Mouse (Mus musculus) thymus, postnatal 14 days (tissue): ENCODE data around the gene Tardbp.

ENCODE experiments used
- DNase-seq: peaks from one replicate; pipeline ENCODE4 v3.0.0; 2021

The Tardbp gene

DNA sequence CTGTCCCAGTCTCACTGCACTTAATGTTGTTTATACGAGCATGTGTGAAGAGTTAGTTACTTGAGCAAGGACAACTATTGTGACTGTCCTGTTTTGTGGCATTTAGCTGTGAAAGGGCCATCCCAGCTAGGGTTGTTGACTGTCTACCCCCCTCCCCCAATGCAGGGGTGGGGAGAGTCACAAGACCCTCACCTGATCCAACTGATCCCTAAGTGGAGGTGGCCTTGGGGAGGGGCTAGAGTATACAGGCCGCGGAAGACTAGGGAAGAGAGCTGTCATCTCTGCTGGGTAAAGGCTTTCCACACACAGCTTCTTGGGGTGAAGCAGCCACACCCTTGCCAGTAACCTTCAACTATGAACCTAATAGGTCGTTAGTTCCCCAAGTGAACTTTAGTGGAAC, 26.5 kb downstream of the Tardbp start:
- no peak for DNase-seq

DNA sequence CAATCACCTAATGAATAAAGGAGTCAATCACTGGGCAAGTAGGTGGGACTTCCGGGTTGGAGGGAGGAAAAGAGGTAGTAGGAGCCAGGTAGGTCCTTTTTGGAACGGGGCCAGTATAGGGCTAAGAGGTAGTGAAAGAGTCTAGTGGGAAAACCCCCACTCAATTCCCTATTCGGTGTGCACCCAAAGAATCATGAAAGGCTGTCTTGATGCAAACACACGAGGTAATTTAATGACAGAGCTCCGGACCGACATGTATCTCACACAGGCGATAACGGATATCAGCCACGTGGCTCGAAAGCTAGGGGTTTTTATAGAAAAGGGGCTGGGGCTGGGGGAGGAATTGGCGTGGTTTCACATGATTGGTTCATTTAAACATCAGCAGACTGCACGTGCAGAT, 28.0 kb downstream of the Tardbp start:
- no peak for DNase-seq

DNA sequence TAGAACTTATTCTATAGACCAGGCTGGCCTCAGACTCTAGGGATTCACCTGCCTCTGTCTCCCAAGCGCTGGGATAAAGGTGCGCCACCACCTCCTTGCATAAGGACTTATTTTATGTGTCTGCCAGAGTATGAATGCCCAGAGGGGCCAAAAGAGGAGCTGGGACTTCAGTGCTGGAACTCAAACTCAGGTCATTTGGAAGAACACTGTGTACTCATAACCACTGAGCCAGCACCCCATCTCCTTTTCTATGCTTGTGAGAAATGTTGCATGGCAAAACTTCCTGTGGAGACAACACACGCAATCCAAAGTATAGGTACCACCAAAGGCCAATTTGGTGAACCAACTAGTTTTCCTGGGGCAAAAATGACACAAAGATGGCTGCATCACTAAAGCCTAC, 30.1 kb downstream of the Tardbp start:
- no peak for DNase-seq

DNA sequence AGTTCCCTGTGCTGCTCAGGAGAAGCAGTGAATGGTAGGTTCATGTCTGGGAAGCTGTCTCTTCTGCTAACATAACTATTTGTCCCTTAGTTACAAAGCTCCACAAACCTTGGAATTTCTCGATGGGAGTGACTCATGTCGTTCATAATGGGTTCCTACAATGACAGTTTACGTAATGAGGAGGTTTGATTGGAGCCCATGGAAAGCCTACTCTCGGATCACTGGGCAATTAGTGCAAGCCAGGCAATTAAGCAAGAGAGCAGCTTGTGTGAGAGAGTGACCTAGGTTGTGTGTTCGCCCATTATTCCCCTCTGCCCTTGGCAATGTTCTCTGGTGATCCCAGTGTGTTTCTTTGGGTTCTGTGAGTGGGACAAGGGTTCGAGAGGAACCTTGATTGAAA, 30.9 kb downstream of the Tardbp start:
- DNase-seq, result no peak

DNA sequence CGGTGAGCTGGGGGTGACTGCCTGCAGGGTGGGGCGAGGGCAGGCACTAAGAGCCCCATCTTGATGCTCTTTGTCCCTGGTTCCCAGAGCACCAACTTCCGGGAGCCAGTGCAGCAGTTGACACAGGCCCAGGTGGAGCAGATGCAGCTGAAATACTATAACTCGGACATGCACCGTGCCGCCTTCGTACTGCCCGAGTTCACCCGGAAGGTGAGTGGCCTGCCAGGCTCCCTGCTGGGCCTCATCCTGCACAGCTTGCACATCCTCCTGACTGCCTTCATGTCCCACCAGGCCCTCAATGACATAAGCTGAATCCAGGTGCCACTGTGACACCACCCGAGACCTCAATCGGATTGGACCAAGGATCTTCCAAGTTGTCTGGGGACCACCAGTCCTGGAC, 32.8 kb downstream of the Tardbp start:
- DNase-seq, result no peak

DNA sequence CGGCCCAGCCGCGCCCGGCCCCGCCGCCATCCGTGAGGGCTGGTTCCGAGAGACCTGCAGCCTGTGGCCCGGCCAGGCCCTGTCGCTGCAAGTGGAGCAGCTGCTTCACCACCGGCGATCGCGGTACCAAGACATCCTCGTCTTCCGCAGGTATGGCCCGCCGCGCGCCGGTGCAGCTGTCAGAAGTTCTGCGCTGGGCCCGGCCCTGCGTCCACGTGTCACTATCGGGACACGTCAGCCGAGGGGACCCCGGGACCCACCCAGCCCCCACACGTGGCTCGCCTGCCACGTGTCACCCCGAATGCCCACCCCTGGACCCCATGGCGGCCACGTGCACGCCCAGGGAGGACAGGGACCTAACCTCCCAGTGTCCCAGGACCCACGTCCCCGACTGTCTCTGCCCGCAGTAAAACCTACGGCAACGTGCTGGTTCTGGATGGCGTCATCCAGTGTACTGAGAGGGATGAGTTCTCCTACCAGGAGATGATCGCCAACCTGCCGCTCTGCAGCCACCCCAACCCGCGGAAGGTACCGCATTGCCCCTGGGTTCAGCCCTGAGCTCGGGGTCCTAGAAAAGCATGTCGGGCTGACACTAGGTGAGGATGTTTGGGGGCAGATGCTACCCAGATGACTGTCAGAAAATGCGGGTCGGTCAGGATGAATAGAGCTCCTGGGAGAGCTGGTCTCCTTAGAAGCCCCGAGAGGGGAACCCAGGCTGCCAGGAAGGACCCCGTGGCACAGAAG, 35.0 kb downstream of the Tardbp start:
- no peak for DNase-seq

DNA sequence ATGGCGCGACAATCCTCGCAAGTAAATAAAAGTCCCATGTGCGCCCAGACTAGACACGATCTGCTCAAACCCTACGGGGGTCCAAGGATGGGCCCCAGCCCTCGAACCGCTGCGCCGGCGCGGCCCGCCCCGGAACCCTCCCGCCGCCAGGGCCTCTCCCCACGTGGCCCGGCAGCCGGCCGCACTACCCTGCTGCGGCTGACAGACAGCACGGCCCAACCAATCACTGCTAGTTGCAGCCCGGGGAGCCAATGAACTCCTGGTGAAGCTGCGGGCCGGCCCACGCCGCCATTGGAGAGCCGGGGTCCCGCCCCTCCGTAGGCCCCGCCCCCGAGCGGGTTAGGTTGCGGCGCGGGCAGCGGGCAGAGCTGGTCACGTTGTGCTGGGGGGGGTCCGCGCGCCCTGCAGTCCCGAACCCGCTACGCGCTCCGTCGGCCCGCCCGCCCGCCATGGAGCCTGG, 35.6 kb downstream of the Tardbp start, which contains the start of gene Srm:
Gene Srm, plus strand, starts transcription at position 333 of the 460 bp plus-strand sequence.
- DNase-seq, result peak; percentile 98

DNA sequence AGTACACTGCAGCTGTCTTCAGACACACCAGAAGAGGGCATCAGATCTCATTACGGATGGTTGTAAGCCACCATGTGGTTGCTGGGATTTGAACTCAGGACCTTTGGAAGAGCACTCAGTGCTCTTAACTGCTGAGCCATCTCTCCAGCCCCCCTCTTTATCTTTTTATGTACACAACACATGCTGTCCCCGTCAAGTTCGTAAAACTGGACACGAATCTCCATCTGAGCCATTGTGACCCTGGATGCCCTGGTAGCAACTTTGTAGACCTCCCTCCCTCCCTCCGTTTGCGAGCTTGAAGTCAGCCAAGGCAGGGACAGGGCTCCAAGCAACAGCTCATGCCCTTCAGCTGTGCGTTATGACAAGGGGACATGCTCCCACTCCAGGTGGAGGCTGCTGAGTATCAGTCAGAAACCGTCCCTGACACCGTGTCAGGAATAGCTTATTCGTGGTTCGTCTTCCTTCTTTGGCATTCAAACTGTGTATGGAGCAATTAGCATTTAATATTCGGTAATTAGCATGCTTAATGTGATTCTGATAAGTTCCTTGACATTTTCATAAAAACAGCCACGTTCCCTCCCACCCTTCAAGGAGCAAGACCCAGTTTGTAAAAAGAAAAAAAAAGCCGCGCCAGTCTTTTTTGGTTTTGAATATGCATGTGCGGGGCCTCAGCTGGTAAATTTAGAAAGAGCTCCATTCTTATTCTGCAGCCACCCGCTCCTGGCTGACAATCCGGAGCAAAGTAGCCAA, 36.2 kb downstream of the Tardbp start:
- DNase-seq, result no peak

DNA sequence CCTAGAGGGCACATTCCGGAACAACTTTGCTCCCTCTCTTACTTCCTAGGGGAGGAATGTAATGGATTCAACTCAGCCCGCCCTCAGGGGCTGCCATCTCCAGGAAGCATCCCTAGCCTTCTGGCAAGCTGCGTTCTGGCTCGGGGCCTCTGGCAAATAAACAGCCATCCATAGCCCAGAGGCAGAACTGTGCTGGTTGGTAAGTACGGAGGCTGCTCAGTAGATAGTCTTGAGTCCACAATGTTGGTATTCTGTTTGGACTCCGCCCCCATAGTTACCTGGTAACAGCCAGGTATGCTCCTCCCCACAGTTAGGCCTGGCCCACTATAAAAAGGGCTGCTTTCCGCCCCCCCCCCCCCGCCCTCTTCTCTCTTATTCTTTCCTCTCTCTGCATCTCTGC, 37.3 kb downstream of the Tardbp start:
- no peak for DNase-seq

DNA sequence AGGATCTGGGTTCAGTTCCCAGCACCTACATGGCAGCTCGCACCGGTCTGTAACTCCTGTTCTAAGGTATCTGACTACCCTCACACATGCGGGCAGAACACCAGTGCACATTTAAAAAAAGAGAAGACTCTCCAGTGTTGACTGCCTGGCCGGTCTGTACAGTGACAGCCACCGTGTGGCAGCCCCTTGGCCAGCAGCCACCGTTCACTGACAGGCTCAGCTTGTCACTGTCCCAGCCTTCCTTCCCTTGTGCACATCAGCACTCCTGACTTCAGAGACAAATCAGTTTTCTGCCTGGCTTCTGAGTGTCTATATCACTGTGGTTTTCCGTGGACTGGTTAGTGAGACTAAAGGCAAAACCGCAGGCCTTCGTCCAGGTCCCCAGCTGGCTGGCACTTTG, 38.0 kb downstream of the Tardbp start:
- DNase-seq, result no peak

DNA sequence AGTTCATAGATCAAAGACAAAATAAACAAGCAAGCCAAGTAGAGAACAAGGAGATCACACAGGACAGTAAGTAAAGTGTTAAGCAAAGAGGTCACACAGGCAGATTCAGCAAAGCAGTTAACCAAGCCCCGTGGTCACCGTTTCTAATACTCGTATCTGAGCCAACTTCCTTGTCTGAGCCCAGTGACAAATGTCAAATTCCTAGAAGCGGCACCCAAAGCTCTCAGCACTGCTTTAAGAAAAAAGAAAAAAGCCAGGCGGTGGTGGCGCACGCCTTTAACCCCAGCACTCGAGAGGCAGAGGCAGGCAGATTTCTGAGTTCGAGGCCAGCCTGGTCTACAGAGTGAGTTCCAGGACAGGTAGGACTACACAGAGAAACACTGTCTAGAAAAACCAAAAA, 40.2 kb downstream of the Tardbp start:
- no peak for DNase-seq

DNA sequence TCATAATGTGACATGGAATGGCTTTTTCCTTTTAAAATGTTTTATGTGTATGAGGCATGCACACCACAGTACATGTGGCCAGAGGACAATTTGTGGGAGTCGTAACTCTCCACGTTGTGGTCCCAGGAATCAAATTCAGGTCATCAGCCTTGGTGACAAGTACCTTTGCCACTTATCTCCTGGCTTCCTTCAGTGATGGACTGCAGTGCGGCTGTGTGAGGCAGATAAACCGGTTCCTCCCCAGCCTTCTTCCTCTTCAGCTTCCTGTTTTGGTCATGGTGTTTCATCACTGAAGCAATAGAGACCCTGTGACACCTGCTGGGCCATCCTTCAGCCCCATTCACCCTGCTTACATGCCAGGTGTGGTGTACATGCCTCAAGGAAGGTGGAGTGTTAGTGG, 43.6 kb downstream of the Tardbp start:
- DNase-seq, result no peak

DNA sequence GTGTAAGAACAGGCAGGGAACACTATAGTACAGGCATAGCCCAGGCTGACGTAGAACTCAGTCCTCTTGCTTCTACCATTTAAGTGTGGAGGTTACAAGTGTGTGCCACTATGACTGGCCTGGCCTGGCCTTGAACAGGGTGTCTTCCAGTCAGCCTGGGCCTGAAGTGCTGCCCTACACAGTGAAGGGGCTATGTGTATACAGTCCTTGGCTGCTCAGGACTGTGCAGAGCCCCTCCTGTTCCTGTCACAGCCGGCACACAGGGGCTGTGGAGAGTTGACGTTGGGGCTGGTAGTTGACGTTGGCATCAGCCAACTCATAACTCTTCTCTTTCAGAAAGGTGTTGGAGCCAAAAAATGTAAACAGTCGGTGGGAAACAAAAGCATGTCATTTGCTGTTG, 45.4 kb downstream of the Tardbp start:
- no peak for DNase-seq

DNA sequence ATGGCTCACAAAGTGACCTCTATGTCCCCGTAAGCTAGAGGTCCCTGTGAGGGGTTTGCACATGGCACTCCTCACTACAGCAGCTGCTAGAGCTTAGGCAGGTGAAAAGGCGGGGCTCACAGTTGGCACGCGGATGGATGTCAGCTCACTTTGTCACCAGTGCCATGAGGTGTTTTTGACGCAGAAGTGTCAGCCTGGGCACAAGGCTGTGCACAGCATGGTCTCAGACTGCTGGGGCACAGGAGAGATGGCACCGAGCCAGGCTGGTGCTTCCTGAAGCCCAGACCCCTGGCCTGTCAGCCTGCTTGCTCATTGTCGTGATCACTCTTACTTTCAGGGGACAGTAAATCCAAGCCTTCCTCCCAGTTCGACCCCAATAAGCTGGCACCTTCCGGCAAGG, 46.1 kb downstream of the Tardbp start:
- no peak for DNase-seq

DNA sequence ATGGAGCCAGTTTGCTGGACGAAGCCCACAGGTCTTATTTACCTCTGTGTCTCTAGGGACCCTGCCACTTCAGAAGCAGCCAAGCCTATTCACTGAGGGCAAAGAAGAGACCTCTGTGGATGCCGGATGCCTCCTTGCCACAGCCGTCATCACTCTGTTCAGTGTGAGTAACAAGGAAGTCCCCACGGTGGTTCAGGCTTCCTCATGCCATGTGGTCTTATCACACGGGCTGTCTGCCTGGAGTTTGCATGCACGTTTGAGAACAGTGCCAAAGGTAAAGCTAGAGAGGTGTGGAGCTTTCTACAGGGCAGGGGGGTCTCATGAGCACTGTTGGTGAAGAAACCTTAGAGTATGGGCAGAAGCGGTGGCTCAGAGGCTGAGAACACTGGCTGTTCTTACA, 53.6 kb downstream of the Tardbp start:
- no peak for DNase-seq

DNA sequence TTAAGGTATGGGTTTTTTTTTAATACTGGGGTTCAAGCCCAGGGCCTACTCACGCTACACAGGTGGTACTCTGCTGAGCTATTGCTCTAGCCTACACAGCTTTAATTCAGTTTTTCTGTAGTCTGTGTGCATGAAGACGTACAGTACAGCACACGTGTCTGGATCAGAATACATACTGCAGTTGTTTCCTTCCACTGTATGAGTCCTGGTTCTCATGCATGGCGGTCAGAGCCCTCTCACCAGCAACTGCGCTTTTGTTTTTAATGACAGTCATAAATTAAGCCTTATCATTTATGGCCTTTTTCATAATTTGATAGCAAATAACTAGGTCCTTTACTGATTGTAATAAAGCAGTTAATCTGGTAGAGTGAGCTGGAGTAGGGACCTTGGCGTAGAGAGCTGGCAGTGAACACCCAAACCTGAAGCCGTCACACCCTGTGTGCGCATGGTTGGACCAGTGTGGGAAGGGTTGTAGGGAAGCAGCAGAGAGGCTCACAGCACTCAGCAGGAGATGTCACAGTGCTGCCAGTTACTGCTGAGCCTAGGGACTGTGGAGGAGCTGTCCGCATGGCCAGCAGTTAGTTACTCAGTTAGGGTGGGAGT, 56.0 kb downstream of the Tardbp start:
- no peak for DNase-seq

DNA sequence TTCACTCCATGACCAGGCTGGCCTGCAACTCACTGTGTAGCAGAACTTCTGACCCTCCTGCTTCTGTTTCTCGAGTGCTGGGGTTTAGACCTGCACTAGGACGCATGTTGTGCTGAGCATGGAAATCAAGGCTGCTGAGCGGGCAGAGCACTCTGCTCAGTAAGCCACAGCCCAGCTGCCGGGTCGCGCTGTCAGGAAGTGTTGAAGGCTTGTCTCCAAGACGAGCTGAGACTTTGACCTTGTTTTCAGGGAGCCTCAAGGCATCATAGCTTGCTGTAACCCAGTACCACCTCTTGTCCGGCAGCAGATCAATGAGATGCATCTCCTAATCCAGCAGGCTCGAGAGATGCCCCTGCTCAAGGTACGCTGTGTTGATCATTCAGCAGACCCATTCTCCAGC, 56.7 kb downstream of the Tardbp start:
- DNase-seq, result no peak

DNA sequence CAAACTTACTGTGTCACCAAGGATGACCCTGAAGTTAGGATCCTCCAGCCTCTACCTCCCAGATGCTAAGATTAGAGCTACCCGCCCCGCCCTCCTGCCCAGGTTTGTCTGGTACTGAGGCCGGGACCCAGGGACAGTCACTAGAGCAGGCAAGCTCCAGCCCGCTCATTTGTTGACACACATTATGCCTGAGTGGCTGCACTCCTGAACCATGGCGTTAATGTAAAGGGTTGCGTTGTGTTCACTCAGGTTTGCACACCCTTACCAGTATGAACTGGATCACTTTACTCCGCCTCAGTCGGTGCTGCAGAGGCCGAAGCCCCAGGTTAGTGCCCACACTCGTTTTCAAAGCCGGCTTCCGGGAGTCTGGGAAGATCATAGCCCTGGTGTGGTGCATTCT, 63.2 kb downstream of the Tardbp start:
- no peak for DNase-seq

DNA sequence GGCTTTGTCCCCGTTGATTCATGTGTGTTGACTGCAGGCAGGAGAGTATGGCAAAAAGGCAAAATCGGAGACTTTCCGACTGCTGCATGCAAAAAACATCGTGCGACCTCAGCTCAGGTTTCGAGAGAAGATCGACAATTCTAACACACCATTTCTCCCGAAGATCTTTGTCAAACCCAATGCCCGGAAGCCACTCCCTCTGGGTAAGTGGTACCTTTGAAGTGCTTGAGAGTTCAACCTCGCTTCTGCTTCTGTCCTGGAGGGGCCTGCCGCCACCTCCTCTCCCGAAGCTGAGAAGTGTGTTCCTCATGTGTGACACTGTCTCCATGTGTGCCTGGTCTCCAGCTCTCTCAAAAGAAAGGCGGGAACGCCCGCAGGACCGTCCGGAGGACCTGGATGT, 64.1 kb downstream of the Tardbp start:
- DNase-seq, result no peak
